Mouse (Mus musculus) c-Kit-positive CD71-positive TER-119-negative erythroid progenitor cells, embryonic 14.5 days (primary cell): ENCODE measurements around the gene Kif18a.

ENCODE experiments used
- DNase-seq: peaks from one replicate; pipeline ENCODE4 v3.0.0-alpha.2; 2013; ENCODE audit warnings: low read depth

The Kif18a gene

DNA sequence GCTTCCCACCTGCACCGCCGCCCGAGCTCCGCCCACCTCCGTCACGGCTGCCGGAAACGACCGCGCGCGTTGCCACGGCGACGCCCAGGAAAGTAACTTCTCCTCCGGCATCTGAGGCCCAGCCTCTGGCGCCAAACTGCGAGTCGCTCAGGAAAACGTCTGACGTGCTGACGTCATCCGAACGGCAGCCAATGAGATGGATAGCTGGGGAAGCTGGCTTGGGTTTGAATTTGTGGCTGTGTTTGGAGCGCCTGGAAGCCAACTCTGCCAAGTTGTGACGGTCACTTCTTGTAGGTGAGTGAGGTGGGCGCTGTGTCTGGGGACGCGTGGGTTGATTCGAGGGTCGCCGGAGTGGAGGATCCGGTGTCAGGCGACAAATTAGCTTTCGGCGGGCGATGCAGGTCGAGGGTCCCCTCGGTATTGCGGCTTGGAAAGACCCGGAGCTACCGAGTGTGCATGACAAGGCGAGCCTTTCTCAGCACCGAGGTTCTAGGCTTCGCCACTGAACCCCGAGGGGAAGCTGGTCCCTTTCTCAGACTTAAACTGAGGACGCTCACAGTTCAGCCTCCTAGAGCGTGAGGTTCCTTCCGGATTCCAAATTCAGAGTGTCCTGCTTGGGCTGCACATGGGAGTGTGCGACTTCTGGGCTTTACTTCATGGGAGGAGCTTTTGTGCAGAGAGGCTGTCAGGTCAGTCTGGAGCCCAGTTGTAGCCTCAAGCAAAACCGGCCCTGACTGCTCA is at the start of gene Kif18a, which contains the start of gene Mettl15:
TSS of gene Kif18a (plus strand) at position 139 of the 741 bp plus-strand sequence.
TSS of gene Mettl15 (minus strand) at position 149 of the 741 bp plus-strand sequence.
- peak; percentile 95 for DNase-seq

DNA sequence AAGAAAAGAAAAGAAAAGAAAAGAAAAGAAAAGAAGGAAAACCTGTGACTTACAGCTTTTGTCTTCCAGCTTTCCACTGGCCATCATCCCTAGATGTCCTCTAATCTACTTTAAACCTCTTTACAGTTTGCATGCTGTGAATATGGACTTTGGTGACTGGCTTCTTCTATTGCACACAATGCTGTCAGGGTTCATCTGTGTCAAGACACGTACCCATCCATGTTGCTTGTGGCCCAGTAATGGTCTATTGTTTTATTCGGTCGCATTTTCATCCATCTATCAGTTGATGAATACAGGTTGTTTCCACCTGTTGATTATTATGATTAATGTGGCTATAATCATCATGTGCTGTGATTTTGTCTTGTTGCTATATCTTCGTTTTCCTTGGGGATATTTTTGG is 46.7 kb upstream of the Kif18a start:
- no peak for DNase-seq

DNA sequence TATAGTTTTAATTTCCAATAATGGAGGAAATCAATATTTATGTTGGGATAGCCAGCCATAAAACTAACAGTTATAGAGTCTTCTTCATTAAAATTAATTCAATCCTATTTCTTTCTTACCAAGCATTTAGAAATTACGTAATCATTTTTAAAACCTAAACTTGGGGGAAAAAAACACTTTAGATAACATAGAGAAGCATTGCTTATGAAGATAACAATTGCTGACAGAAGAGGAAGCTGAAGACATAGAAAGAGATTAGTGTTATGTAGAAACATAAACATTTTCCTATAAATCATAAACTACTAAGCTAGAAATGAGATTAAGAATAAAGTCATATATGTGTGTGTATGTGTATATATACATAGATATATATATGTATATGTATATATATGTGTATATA is 44.8 kb upstream of the Kif18a start:
- no peak for DNase-seq

DNA sequence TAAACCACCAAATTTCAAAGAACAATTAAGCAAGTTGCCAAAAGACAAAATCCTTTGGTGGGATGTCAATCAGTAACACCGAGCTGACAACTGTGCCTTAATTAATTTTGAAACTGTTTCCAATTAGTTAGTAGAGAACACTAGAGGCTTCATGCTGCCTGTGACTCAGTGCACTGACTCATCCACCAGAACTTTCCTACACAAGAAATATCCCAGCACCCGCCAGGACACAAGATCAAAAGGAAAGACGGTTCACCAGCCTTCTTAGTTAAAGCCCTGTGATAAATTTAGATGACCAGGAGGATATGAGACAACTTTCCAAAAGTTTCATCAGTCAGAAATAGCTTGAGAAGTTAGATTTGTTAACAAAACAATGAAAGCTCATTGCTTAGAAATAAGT is 38.6 kb upstream of the Kif18a start:
- DNase-seq, result no peak

DNA sequence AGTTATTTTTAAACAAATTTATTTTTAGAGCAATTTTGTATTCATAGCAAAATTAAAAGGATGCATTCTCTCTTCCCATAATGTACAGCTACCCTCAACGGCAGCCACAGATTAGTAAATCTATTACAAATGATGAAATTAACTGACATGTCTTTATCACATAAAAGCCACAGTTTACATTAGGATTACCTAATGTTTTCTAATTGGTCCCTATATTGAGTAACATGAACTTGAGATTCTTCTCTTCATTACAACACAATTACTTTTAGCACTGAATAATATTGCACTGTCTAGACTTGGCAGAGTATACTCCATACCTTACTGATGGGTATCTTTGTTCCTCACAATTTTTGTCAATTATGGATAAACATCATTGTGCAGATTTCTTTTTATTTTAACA is 17.8 kb upstream of the Kif18a start:
- DNase-seq, result no peak

DNA sequence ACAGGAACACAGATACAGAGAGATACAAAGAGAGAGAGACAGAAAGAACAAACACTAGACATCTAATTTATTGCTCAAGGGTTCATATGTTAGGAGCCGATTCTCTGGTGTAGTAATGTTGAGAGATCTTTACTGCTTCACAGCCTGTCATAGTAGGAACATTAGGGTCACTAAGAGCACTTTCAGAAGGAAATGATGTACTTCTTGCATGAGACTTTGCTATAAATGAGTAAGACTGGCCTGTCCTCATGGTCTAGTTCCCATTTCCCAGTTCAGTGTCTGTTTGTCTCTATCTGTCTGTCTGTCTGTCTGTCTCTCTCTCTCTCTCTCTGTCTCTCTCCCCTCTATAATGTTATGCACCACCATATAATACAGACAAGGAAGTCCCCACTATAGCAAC is 7.4 kb upstream of the Kif18a start:
- no peak for DNase-seq

DNA sequence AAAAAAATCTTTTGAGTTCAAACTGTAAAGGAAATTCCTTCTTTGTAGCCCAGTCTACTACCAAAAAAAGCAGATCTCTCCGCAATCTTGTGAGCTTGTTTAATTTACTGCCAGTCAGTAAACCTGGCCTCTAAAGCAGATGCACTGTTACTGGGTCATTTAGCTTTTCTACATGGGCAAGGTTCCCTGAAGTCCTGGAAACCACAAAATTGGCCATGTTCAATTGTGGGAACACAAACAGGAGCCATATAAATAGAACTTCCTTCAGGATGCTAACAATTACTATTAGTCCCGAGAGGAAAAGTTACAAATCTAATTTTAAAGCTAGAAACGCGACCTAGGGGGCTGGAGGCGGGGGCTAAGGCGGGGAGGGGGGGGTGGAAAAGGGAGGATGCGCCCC is 2.9 kb upstream of the Kif18a start:
- no peak for DNase-seq

DNA sequence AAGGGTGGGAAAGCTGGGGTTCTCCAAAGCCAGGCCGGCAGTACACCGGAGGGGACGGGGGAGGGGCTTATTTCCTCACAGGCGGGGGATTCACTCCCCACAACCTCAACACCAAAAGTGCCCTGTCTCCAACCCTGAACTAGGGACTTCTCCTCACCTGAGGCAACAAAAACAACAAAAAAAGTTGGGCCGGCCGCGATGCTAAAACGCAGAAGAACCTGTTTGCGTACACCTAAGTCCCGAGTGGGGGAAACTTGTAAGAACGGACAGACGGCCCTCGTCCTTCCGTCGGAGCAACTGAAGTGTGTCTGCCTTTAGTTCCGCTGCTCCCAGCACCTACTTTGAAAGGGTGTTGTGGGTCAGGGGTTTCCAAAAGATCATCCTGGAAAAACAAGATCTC is 2.5 kb upstream of the Kif18a start:
- peak; percentile 46 for DNase-seq

DNA sequence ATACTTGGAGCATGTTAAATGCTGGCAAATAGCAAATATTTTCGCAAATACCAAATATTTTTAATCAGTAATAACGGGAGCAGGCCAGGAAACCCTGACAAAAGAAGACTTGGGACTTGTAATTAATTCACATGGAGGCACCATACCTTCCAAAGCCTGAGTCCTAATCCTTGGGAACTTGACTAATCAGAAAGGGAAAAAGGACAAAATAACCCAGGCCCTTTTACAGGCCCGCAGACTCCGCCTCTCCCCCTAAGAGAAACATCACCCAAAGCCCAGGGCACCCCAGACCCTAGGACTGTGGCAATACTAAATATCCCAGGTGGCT is 302 bp upstream of the Kif18a start:
- DNase-seq, result no peak

DNA sequence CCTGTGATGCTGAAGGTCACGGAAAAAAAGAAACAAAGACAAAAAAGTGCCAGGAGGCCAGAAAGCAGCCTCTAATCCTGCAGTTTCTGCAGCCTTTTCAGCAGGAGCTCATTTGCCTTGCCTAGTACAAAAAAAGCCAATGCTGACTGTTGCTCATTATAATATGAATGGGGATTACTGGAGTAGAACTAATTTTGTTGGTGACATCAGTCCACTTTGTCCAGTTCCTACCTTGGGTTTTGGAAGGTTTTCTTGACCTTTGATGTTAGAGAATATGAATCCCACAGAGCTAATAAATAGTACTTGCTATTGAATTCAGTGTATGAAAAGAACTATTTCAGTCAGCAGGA is 778 bp downstream of the Kif18a start:
- DNase-seq, result no peak

DNA sequence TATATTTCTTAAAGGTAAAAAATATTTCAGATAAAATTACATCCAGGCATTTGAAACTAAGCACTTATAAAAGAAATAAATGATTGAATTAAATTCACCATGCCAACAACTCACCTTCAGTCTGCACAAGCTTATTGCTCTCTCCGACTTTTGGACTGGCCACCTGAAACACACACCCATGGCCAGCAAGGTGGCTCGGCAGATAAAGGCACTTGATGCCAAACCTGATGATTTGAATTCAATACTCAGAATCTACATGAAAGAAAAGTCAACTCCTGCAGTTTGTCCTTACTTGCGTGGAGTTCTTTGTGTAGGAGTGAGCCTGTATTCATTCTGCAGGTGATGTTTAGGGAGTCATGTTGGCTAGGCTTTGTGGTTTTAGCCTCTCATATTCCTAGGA is 3.6 kb downstream of the Kif18a start:
- peak; percentile 59 for DNase-seq

DNA sequence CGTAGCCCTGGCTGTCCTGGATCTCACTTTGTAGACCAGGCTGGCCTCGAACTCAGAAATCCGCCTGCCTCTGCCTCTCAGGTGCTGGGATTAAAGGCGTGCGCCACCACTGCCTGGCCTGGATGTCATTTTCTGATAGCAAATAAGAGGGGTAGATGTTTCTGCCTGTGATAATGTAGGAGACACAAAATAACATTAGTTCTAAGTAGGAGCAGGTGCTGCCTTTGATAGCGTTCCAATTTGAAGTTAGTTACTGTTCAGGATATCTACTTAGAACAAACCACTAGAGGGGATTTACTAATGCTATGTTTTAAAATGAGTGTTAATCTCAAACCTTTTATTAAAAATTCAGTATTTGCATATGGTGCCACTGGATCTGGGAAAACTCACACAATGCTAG is 8.8 kb downstream of the Kif18a start:
- DNase-seq, result no peak

DNA sequence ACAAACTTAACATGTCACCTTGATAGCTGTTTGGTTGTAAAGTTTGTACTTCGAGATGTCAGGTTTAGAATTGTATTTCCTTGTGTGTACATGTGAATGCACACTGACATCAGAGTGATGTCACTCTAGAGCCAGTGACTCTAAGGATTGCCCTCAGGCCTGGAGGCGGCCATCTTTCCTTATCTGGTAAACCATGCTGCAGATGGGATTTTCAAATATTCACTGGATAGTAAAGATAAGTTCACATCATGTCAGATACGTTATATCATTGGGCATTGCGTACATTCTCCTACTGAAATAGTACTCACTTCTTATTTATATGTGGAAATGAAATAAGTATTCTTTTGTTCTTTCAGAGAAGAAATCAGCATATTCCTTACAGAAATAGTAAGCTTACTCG is 15.7 kb downstream of the Kif18a start:
- peak; percentile 51 for DNase-seq

DNA sequence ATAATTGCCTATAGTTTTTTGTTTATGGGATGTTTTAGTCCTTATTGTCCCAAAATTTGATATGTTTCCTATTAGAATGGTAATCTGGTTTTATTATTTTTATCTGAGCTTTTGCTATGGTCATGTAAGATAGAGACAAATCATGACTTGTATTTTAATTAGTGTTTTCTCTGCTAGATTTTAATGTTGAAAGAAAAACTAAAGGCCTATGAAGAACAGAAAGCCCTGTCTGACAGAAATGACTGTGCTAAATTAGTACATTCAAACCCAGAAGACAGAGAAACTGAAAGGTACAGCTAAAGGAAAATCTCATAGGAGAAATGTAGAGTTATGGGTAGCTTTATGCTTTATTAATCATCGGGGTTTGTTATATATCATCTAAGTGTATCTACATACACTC is 17.6 kb downstream of the Kif18a start:
- DNase-seq, result no peak

DNA sequence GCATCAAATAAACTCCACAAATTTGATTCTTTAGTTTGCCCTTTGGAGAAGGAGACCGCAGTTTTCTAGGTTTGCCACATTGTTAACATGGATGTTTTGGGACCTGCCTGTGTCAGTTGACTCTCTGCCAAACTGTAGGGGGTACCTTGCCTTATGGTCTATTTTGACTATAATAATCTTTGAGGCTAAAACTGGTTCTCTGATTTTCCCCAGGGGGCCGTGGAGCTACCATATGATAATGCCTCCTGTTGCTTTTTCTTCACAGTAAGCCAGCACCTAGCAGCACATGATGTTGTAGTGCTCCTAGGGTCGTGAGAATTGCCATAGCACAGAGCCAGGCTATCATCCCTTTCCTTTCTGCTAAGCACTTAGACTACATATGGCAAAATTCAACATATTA is 21.7 kb downstream of the Kif18a start:
- DNase-seq, result no peak

DNA sequence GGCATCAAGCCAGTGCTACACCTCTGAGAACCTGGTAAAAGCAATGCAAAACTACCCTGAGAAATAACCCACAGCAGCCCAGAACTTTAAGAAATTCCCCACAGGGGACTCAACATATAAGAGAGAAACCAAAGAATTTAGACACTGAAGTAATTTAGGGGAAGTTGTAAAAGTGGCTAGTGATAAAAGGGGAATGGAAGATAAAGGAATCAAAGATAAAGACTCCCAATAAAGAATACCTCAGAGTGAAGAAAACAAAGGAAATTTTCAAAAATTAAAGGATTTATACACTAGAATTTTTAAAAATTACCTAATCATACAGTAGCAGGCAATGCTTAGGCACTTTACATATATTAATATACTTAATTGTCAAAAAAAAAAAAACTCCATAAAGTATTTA is 23.1 kb downstream of the Kif18a start:
- DNase-seq, result no peak

DNA sequence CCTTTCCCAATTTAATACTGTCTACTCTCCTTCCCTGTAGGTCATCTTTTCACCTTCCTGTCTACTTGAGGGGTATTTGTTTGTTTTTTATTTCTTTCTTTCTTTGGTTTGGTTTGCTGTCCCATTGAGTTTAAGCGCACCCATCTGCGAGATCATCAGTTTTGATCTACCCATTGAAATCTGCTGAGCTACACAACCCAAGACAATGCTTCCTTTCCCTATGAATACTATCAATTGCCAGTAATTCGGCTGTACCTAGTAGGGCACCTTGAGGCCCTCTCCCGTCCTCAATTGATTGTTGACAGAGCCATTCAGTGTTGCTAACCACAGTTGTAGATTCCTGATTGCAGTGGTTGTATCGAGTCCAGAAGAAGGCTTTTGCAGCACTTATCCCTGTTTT is 30.8 kb downstream of the Kif18a start:
- no peak for DNase-seq

DNA sequence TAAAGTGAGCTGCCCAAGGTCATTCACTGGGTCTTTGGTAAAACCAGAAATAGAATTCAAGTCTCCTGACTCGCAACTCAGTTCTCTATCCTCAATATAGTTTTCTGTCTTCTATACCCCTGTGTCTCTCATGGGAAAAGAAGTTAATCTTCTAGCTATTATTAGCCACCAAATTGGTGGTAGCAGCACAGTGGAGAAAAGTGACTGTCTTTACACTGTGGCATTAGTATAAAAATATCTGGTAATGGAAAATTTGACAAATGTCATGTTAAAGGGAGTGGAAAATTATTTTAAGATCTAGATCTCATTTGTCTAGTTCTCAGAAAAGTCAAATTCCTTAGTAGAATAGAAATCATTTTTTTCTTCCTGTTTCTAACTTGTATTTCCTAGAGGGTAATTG is 51.3 kb downstream of the Kif18a start:
- no peak for DNase-seq

DNA sequence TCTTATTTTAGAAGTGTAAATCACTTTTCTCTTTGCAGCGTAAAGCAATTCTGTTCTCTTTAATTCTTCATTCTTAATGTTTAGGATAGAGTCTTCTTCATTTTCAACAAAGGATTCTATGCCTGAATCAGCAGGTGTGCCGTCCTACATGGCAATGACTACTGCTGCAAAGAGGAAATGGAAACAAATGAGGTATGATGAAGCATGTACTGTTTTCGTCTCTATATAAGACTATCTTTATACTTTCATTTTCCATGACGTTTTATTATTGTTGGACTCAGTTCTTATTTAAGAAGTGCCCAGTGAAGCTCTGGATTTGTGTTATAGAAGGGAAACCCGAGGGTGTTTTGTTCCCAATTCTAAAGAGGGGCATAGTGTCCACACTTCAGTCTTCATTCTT is 53.7 kb downstream of the Kif18a start:
- DNase-seq, result no peak

DNA sequence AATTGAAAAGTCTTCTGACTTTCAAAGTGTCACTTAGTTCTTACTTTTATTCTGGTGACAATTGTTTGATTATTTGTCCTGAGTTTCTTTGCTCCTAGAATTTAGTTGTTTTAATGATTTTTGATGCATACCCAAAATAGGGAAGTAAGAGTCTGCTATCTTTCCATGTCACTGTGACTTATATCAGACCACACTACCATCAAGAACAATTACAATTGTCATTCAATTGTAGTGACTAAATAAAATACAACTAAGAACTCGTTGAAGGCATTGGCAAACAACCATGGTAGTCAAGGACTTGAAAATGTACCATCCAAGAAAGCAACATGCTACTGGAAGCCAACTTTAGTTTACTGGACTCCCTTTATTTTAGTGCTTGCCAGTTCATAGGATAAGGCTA is 55.2 kb downstream of the Kif18a start:
- no peak for DNase-seq

DNA sequence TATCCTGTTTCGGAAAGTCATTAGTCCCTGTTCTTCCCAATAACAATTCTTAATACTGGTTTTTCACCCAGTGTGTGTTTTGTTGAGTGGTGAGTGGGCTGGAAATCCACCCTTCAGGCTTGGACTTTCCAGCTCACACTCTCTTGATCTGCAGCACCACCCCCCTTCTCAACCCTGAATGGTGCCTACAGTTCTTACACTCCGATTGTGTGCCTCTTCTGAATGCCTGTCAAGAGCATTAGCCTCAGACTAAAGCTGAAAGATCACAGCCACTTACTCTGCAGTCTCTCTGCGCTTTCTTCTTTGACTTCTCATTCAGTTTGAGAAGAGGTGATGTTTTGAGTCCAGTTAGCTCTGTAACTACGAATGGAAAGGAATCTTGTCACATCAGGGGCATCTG is 64.8 kb downstream of the Kif18a start:
- DNase-seq, result no peak

DNA sequence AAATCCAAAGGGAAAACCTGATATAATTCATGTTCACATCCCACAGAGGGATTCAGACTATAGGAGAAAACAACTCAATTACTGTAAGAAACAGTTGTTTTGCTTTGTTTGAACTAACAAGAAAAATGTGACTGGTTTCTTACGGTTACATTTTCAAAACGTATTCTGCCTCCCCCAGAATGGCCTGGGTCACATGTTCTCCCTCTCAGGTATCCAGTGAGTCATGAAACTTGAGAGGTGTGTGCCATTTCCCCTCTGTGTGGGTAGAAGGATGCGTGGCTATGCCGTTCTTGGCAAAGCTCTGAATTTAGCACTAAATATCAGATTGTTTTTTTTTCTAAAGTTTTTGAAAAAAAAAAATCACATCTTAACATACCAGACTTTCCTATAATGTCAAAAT is 68.2 kb downstream of the Kif18a start:
- no peak for DNase-seq

DNA sequence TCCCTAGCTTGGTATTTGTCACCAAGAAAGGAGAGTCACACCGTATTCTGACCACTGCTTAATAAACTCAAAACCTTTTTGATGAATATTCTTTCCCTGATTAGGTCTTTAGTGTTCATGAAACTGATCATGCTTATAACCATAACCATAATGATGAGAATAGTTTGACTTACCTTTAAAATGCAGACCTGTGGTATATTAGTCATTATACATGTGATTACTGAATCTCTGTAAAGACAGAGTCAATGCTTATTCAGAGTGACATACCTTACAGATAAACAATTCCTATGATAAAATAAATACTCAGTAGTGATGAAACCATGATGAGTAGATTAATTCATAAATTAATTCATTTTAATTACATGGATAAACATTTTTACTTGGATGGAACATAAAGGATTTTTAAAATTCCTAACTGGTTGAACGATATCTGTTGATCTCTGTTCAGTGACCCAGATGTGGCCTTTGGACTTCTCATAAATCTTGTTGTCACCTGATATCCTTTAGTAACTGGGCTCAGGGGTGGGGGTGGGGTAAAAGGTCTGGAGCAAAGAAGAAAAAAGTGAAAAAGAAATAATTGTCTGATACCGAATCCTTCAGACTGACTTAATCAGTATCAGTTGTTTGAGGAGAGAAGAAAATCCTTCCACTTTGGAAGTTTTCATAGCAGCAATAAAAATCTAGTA is 78.1 kb downstream of the Kif18a start:
- no peak for DNase-seq

DNA sequence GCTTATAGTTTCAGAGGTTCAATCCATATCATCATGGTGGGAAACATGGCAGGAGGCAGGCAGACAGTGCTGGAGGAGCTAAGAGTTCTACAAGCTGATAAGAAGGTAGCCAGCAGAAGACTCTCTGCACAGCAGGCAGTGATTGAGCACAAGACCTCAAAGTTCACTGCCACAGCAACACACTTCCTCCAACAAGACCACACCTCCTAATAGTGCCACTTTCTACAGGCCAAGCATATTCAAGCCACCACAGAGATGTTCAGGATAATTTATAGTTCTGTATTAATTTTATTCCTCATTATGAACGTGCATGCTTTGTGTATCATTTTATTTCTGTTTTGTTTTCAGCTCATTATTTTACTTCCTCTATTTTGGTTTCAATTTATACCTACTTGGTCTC is 85.4 kb downstream of the Kif18a start:
- no peak for DNase-seq
